ENCODE assay signal across 8 mouse cellular contexts in the genomic region with DNA sequence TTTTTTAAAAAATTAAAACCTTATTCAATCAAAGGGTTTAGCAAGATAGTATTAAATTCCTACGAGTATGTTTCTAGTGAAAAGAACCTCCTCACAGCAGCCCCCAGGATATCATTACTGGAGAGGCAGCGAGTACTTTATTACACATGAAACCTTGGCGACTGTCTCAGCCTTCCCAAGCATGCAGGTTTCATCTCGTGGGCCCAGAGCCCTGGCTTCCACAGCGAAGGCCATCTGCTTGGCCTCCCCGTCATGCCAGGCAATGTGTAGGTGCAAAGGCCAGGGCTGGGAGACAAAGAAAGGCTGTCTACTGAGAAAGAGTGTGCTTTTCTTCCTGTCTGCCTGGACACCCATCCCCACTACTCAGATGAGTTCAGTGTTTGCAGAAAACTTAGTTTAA.
DNase-seq lines count a peak whose midpoint lies in the region; ATAC-seq and TF ChIP-seq lines count a peak whose summit lies in the region.

No protein-coding gene starts in this region.

- H3K36me3 ChIP-seq in hindbrain, embryonic 13.5 days = peaks cover 15% of the 10 kb centered on the region

- H3K9me3 ChIP-seq in hindbrain, embryonic 13.5 days = no peaks in the 10 kb centered on the region

- peak; percentile 43 to 52 for DNase-seq in right cerebral cortex, postnatal 10 days (ENCODE audit: low spot score in 2 of 2)
- no peak for DNase-seq in right cerebral cortex, adult 18-20 months
- peak; percentile 79 for DNase-seq in mesoderm, embryonic 11.5 days (ENCODE audit: low read depth, low spot score)
- DNase-seq in B cell, adult 2 months = no peak
- no peak for DNase-seq in right cerebral cortex, adult 2 months (ENCODE audit: low spot score in 2 of 2)
- DNase-seq in layer of hippocampus, adult 9-11 months = no peak

- peaks cover 5% of the 10 kb centered on the region for H3K4me1 ChIP-seq in embryonic fibroblast, embryonic 13.5 days (ENCODE audit: control insufficient read depth, insufficient read depth, low read length)
- peaks cover 56% of the 10 kb centered on the region for H3K4me1 ChIP-seq in hindbrain, embryonic 13.5 days (replicated peaks)

- TF ChIP-seq POLR2A in embryonic fibroblast, embryonic 13.5 days (IDR thresholded peaks at IDR 0.05; ENCODE audit: low read depth, low read length) = no peak

- no peaks in the 10 kb centered on the region for H3K27me3 ChIP-seq in hindbrain, embryonic 13.5 days

- no peak for TF ChIP-seq CTCF in embryonic fibroblast, embryonic 13.5 days (IDR thresholded peaks at IDR 0.05; ENCODE audit: borderline replicate concordance, insufficient read depth, low read length)

- peak overlapping the region; percentile 39 for H3K4me2 ChIP-seq in hindbrain, embryonic 13.5 days

- no peak overlapping the region for H3K4me3 ChIP-seq in embryonic fibroblast, embryonic 13.5 days (ENCODE audit: insufficient read depth, low read length)
- H3K4me3 ChIP-seq in hindbrain, embryonic 13.5 days = no peak overlapping the region

- WGBS in hindbrain, embryonic 13.5 days = 8% methylated on average over 6 of the region's 6 CpGs

- H3K27ac ChIP-seq in embryonic fibroblast, embryonic 13.5 days (ENCODE audit: insufficient read depth, low read length) = peak overlapping the region; percentile 59
- peak overlapping the region; percentile 92 for H3K27ac ChIP-seq in hindbrain, embryonic 13.5 days

- peak overlapping the region; percentile 30; the same call in 1 of the 2 replicates for H3K9ac ChIP-seq in hindbrain, embryonic 13.5 days

- ATAC-seq in hindbrain, embryonic 13.5 days (ENCODE audit: low FRiP score) = peak; percentile 69

Comparison
In these comparisons a context has a peak if more than half of its experiments do, and no peak if none do; other contexts are left out.
1. DNase-seq: peak in right cerebral cortex, postnatal 10 days (2 of 2) and mesoderm, embryonic 11.5 days (single experiment); none in right cerebral cortex, adult 18-20 months (single experiment), B cell, adult 2 months (0 of 2), right cerebral cortex, adult 2 months (0 of 2) and layer of hippocampus, adult 9-11 months (single experiment).